Mouse (Mus musculus): ENCODE data around the gene Fibp. TPM values are rescaled to one million over a fixed set of nuclear protein-coding genes. Genes with fewer than 3 reads are reported as not detected.

Fibp gene
- polyA plus RNA-seq, 1 experiment from 2014 or later = 133 TPM

DNA sequence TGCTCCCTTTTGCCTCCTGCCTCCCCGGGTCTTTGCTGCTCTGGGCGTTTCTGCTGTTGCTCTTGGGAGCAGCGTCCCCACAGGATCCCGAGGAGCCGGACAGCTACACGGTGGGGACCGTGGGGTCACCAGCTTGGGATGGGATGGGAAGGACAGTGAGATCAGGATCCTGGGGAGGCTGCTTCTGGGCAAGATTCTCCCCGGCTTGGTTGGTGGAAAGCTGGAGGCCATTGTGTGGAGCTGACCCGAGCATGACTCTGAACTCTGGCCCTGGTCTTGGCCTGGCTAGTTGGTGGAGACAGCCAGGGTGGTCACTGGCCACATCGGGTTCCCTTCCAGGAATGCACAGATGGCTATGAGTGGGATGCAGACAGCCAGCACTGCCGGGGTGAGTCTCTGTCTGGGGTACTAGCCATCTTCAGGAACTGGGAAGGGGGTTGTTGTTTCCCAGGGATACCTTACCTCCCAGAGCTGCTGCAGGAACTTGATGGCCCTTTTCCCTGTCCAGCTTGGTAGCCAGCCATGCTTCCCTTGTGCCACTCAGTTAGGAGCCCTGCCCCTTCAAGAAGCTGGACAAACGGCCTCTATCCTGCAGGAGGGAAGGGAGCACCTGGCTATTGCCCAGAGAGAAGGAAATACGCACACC is 14.8 kb downstream of the Fibp start:
- ATAC-seq (peak; percentile 23), DNase-seq (ENCODE audit: low spot score) (no peak)
- H3K27me3 ChIP-seq (replicated peaks; ENCODE audit: insufficient read depth, low read length) = no peaks in the 10 kb centered on the region
- 0 out of 2 replicates have a peak, but pooled peaks cover 4% of the 10 kb centered on the region for H3K36me3 ChIP-seq (ENCODE audit: insufficient read depth, low read length)
- WGBS = 15% methylated on average over 13 of the region's 13 CpGs
- peak overlapping the region; percentile 64 for H3K9ac ChIP-seq (replicated peaks; ENCODE audit: low read depth)
- H3K9me3 ChIP-seq (ENCODE audit: low read length) = no peaks in the 10 kb centered on the region
- H3K4me2 ChIP-seq (replicated peaks; ENCODE audit: low read depth, low read length) = peak overlapping the region; percentile 92
- peak overlapping the region; percentile 57 for H3K4me3 ChIP-seq (ENCODE audit: low read depth, low read length)
- H3K4me1 ChIP-seq (ENCODE audit: insufficient read depth, low read depth, low read length) = peaks cover 2% of the 10 kb centered on the region; the same call in 1 of the 2 replicates
- no peak for TF ChIP-seq CTCF (IDR thresholded peaks at IDR 0.05)
- peak overlapping the region; percentile 81 for H3K27ac ChIP-seq (ENCODE audit: low read length)

DNA sequence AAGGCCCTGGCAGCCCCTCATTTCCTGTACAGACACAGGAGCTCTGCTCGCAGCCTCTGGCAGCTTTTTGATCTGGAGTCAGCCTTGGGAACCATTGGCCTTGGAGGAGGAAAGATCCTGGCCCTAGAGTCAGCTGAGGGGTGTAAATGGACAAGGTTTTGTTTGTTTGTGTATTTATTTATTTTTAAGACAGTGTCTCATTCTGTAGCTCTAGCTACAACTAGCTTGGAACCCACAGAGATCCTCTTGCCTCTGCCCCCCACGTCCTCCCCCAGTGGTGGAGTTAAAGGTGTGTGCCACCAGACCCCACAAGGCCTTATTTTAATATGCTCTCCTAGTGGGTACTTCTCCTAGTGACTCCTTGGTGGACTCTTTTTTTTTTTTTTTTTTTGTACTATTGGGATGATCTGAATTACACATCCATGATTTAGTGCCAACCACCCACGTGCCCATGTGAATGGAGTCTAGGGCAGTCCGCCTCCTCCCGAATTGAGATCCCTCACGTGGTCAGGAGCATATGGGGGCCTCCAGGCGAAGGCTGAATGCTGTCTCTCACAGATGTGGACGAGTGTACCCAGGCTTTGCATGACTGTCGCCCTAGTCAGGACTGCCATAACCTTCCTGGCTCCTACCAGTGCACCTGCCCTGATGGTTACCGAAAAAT is 16.7 kb downstream of the Fibp start:
- Histone ChIP-seq H3K36me3 (ENCODE audit: insufficient read depth, low read length) (peaks cover 9% of the 10 kb centered on the region; the same call in 1 of the 2 replicates), H3K9me3 (ENCODE audit: low read length) (no peaks in the 10 kb centered on the region), H3K4me1 (ENCODE audit: insufficient read depth, low read depth, low read length) (peaks cover 2% of the 10 kb centered on the region; the same call in 1 of the 2 replicates), H3K27ac (ENCODE audit: low read length) (no peak overlapping the region), H3K27me3 (replicated peaks; ENCODE audit: insufficient read depth, low read length) (no peaks in the 10 kb centered on the region), H3K9ac (replicated peaks; ENCODE audit: low read depth) (no peak overlapping the region), H3K4me3 (ENCODE audit: low read depth, low read length) (no peak overlapping the region), H3K4me2 (replicated peaks; ENCODE audit: low read depth, low read length) (no peak overlapping the region)
- ATAC-seq (no peak), DNase-seq (ENCODE audit: low spot score) (no peak)
- 85% methylated on average over 10 of the region's 10 CpGs for WGBS
- TF ChIP-seq CTCF (IDR thresholded peaks at IDR 0.05) = no peak
- TF ChIP-seq EP300 (IDR thresholded peaks at IDR 0.05) = no peak

DNA sequence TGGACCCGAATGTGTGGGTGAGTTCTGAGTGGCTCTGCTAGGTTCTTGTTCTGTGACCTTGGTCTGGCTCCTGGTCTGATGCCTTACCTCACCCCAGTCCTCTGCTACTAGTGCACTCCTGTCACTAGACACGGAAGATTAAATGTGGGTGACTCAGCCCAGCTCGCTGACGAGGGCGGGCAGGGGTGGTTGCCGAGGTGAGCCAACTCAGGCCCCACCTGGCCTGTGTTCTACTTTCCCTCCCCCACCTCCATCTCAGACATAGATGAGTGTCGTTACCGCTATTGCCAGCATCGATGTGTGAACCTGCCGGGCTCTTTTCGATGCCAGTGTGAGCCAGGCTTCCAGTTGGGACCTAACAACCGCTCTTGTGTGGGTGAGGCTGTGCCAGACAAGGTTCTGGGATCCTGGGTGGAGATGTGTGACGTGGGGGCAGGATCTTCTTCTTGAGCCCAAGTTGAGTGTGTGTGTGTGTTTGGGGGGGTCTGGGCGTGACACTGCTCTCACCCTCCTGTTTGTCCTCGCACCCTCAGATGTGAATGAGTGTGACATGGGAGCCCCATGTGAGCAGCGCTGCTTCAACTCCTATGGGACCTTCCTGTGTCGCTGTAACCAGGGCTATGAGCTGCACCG is 17.4 kb downstream of the Fibp start:
- H3K9me3 ChIP-seq (ENCODE audit: low read length) = no peaks in the 10 kb centered on the region
- no peak for ATAC-seq
- H3K27me3 ChIP-seq (replicated peaks; ENCODE audit: insufficient read depth, low read length) = no peaks in the 10 kb centered on the region
- TF ChIP-seq EP300 (IDR thresholded peaks at IDR 0.05) (no peak), CTCF (IDR thresholded peaks at IDR 0.05) (no peak)
- H3K36me3 ChIP-seq (ENCODE audit: insufficient read depth, low read length) = peaks cover 15% of the 10 kb centered on the region; the same call in 1 of the 2 replicates
- H3K9ac ChIP-seq (replicated peaks; ENCODE audit: low read depth) = no peak overlapping the region
- H3K4me2 ChIP-seq (replicated peaks; ENCODE audit: low read depth, low read length) = no peak overlapping the region
- DNase-seq (ENCODE audit: low spot score) = no peak
- H3K4me3 ChIP-seq (ENCODE audit: low read depth, low read length) = no peak overlapping the region
- peaks cover 2% of the 10 kb centered on the region; the same call in 1 of the 2 replicates for H3K4me1 ChIP-seq (ENCODE audit: insufficient read depth, low read depth, low read length)
- no peak overlapping the region for H3K27ac ChIP-seq (ENCODE audit: low read length)
- 82% methylated on average over 18 of the region's 18 CpGs for WGBS

DNA sequence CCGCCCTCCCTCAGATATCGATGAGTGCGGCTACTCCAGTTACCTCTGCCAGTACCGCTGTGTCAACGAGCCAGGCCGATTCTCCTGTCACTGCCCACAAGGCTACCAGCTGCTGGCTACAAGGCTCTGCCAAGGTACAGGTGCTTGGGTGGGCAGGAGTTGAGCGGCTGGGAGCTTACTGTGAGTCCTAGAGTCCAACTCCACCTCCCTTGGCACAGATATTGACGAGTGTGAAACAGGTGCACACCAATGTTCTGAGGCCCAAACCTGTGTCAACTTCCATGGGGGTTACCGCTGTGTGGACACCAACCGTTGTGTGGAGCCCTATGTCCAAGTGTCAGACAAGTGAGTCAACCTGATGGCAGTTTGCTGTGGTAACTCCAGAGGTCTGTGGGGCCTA is 19.6 kb downstream of the Fibp start:
- ATAC-seq = no peak
- Histone ChIP-seq H3K9ac (replicated peaks; ENCODE audit: low read depth) (no peak overlapping the region), H3K4me2 (replicated peaks; ENCODE audit: low read depth, low read length) (no peak overlapping the region), H3K27ac (ENCODE audit: low read length) (no peak overlapping the region), H3K36me3 (ENCODE audit: insufficient read depth, low read length) (peaks cover 18% of the 10 kb centered on the region), H3K9me3 (ENCODE audit: low read length) (no peaks in the 10 kb centered on the region), H3K4me1 (ENCODE audit: insufficient read depth, low read depth, low read length) (peaks cover 2% of the 10 kb centered on the region; the same call in 1 of the 2 replicates), H3K27me3 (replicated peaks; ENCODE audit: insufficient read depth, low read length) (no peaks in the 10 kb centered on the region), H3K4me3 (ENCODE audit: low read depth, low read length) (no peak overlapping the region)
- 84% methylated on average over 10 of the region's 10 CpGs for WGBS
- DNase-seq (ENCODE audit: low spot score) = no peak
- TF ChIP-seq EP300 (IDR thresholded peaks at IDR 0.05) (no peak), CTCF (IDR thresholded peaks at IDR 0.05) (no peak)

DNA sequence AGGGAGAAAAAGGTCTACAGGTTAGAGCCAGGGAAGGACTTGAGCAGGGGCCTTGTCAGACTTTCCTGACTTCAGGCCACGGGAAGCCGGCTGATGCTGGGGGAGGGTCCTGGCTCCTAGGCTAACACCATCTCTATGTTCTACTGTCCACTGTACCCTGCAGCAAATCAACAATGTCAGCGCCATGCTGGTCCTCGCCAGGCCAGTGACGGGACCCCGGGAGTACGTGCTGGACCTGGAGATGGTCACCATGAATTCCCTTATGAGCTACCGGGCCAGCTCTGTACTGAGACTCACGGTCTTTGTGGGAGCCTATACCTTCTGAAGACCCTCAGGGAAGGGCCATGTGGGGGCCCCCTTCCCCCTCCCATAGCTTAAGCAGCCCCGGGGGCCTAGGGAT is 21.0 kb downstream of the Fibp start:
- H3K4me2 ChIP-seq (replicated peaks; ENCODE audit: low read depth, low read length) = no peak overlapping the region
- no peaks in the 10 kb centered on the region for H3K27me3 ChIP-seq (replicated peaks; ENCODE audit: insufficient read depth, low read length)
- no peak overlapping the region for H3K4me3 ChIP-seq (ENCODE audit: low read depth, low read length)
- H3K27ac ChIP-seq (ENCODE audit: low read length) = no peak overlapping the region
- 89% methylated on average over 10 of the region's 10 CpGs for WGBS
- H3K9ac ChIP-seq (replicated peaks; ENCODE audit: low read depth) = no peak overlapping the region
- TF ChIP-seq EP300 (IDR thresholded peaks at IDR 0.05) (no peak), CTCF (IDR thresholded peaks at IDR 0.05) (no peak)
- H3K36me3 ChIP-seq (ENCODE audit: insufficient read depth, low read length) = peaks cover 18% of the 10 kb centered on the region
- no peak for ATAC-seq
- no peaks in the 10 kb centered on the region for H3K9me3 ChIP-seq (ENCODE audit: low read length)
- DNase-seq (ENCODE audit: low spot score) = no peak
- H3K4me1 ChIP-seq (ENCODE audit: insufficient read depth, low read depth, low read length) = peaks cover 6% of the 10 kb centered on the region; the same call in 1 of the 2 replicates
